Mouse (Mus musculus) liver, embryonic 14.5 days (tissue): Measurements from ENCODE around the gene Lima1. TPM values are rescaled to one million over a fixed set of nuclear protein-coding genes. Genes with fewer than 3 reads are reported as not detected.

ENCODE experiments used
- ATAC-seq: fragments of 200-750 bp; cut with Nextera tagmentation; 2 replicates; pipeline ENCODE4 v1.8.0; 2017; ENCODE audit warnings: moderate number of reproducible peaks, mild to moderate bottlenecking, moderate library complexity; ENCODE audit not compliant: insufficient read depth
- DNase-seq, 3 experiments: peaks; one replicate each; pipeline ENCODE4 v3.0.0-alpha.2; 2012 to 2013; ENCODE audit warnings: low read depth in 3 of 3, low spot score in 3 of 3
- H3K27ac ChIP-seq: fragments of 300-500 bp; sonication (generic); 2 replicates; pipeline ENCODE4 v1.5.1; 2014; ENCODE audit warnings: moderate library complexity, mild to moderate bottlenecking, control low read depth, inconsistent platforms
- H3K27me3 ChIP-seq: fragments of 300-500 bp; sonication (generic); 2 replicates; pipeline ENCODE4 v1.6.1; 2014; ENCODE audit warnings: mild to moderate bottlenecking, low read length, moderate library complexity; ENCODE audit not compliant: control insufficient read depth, insufficient read depth
- H3K36me3 ChIP-seq: fragments of 300-500 bp; sonication (generic); replicated peaks from 2 replicates; pipeline ENCODE4 v1.6.1; 2014; ENCODE audit warnings: low read depth; ENCODE audit not compliant: control insufficient read depth, insufficient read depth
- H3K4me1 ChIP-seq, 2 experiments: fragments of 200-500 bp in 1 of 2; fragments of 300-500 bp in 1 of 2; sonication (generic) in 1 of 2; replicated peaks; 2 replicates each; pipeline ENCODE4 v1.6.1; 2012 to 2014; ENCODE audit warnings: antibody characterized with exemption in 1 of 2, inconsistent platforms in 1 of 2, low read length in 1 of 2; ENCODE audit not compliant: control insufficient read depth in 2 of 2, insufficient read depth in 2 of 2
- H3K4me2 ChIP-seq: fragments of 300-500 bp; sonication (generic); 2 replicates; pipeline ENCODE4 v1.6.1; 2014; ENCODE audit warnings: low read depth, mild to moderate bottlenecking, control low read depth, moderate library complexity
- H3K4me3 ChIP-seq, 2 experiments: fragments of 200-500 bp in 1 of 2; fragments of 300-500 bp in 1 of 2; sonication (generic) in 1 of 2; 2 replicates each; pipeline ENCODE4 v1.5.1; 2012 to 2014; ENCODE audit warnings: low read depth in 2 of 2, low read length in 2 of 2, mild to moderate bottlenecking in 2 of 2, control low read depth in 1 of 2, inconsistent platforms in 1 of 2, moderate library complexity in 1 of 2; ENCODE audit not compliant: insufficient read depth in 1 of 2
- H3K9ac ChIP-seq: fragments of 300-500 bp; sonication (generic); replicated peaks from 2 replicates; pipeline ENCODE4 v1.6.1; 2014; ENCODE audit warnings: mild to moderate bottlenecking, control low read depth, moderate library complexity
- H3K9me3 ChIP-seq: fragments of 300-500 bp; sonication (generic); 2 replicates; pipeline ENCODE4 v1.6.1; 2016; ENCODE audit warnings: low read length, mixed read lengths; ENCODE audit not compliant: control insufficient read depth
- CTCF ChIP-seq: IDR thresholded peaks from 2 replicates; pipeline ENCODE4 v1.5.1; 2016; ENCODE audit warnings: antibody characterized with exemption, low read depth, control low read depth
- EP300 ChIP-seq: IDR thresholded peaks from 2 replicates; pipeline ENCODE4 v1.6.1; 2016; ENCODE audit warnings: antibody characterized with exemption, low read depth
- WGBS: fragments of 180-500 bp; shearing (Covaris S2); extraction: QIAGEN DNeasy Blood & Tissue Kit; methylation state at CpG from one replicate; pipeline ENCODE4 v1.1.7; 2014; ENCODE audit not compliant: insufficient replicate concordance; 5-methylcytosine and 5-hydroxymethylcytosine counted together
- polyA plus RNA-seq, 2 experiments: library from polyadenylated mRNA; depleted of rRNA in 1 of 2; stranded (reverse) in 1 of 2; unstranded in 1 of 2; fragments of >200 nt; fragmentation: Nextera tagmentation in 1 of 2; extraction: Ambion mirVana in 1 of 2; gene quantifications; 2 replicates each; pipeline versions ENCODE4 v1.2.1 to v1.2.3; 2012 to 2014

Lima1 gene
- polyA plus RNA-seq, 2 experiments: 5.1 to 6.2 TPM

- TF ChIP-seq EP300: no peak
- TF ChIP-seq CTCF: no peak
- H3K4me1 ChIP-seq: 0 out of 4 replicates have a peak, but pooled peaks cover 0 to 3% of the 10 kb centered on the region in 2 experiments
- no peaks in the 10 kb centered on the region for H3K9me3 ChIP-seq
- DNase-seq (no peak), ATAC-seq (no peak)
- no peak overlapping the region for H3K9ac ChIP-seq
- H3K27ac ChIP-seq: no peak overlapping the region
- no peak overlapping the region for H3K4me2 ChIP-seq
- H3K27me3 ChIP-seq: no peaks in the 10 kb centered on the region
- H3K36me3 ChIP-seq: no peaks in the 10 kb centered on the region
- WGBS: 70% methylated on average over 21 of the region's 21 CpGs
- H3K4me3 ChIP-seq: no peak overlapping the region
Measured at GRCm38 (mm10) chr15:99807776-99808735, 67.2 kb downstream of the Lima1 start.

- Histone ChIP-seq H3K27ac (no peak overlapping the region), H3K36me3 (no peaks in the 10 kb centered on the region), H3K4me3 (no peak overlapping the region), H3K4me2 (no peak overlapping the region), H3K4me1 (0 out of 4 replicates have a peak, but pooled peaks cover 0 to 3% of the 10 kb centered on the region in 2 experiments), H3K27me3 (no peaks in the 10 kb centered on the region), H3K9ac (no peak overlapping the region), H3K9me3 (no peaks in the 10 kb centered on the region)
- 40% methylated on average over 7 of the region's 7 CpGs for WGBS
- ATAC-seq: no peak
- no peak for DNase-seq
- TF ChIP-seq CTCF: no peak
- TF ChIP-seq EP300: no peak
Measured at GRCm38 (mm10) chr15:99806171-99806570, 69.1 kb downstream of the Lima1 start.

DNA sequence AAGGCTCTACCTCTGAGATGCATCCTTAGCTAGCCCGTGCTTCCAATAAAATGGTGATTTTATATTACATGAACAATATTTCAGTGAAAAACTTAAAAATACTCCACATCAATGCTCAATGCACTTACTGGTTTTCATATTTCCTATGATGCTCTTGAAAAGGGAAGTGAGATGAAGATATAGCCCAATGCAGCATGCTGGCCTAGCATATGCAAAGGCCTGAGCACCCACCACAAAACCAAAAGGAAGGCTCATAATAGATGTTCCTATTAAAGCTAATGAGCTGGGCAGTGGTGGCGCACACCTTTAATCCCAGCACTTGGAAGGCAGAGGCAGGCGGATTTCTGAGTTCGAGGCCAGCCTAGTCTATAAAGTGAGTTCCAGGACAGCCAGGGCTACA lies 69.6 kb downstream of the Lima1 start:
- H3K4me2 ChIP-seq: no peak overlapping the region
- ATAC-seq (no peak), DNase-seq (no peak)
- no peaks in the 10 kb centered on the region for H3K9me3 ChIP-seq
- no peak overlapping the region for H3K27ac ChIP-seq
- H3K27me3 ChIP-seq: no peaks in the 10 kb centered on the region
- TF ChIP-seq EP300: no peak
- no peak for TF ChIP-seq CTCF
- no peak overlapping the region for H3K4me3 ChIP-seq
- no peaks in the 10 kb centered on the region; the same call in 1 of the 2 replicates for H3K36me3 ChIP-seq
- no peak overlapping the region for H3K9ac ChIP-seq
- 79% methylated on average over 4 of the region's 4 CpGs for WGBS
- H3K4me1 ChIP-seq: 0 out of 4 replicates have a peak, but pooled peaks cover 0 to 3% of the 10 kb centered on the region in 2 experiments

DNA sequence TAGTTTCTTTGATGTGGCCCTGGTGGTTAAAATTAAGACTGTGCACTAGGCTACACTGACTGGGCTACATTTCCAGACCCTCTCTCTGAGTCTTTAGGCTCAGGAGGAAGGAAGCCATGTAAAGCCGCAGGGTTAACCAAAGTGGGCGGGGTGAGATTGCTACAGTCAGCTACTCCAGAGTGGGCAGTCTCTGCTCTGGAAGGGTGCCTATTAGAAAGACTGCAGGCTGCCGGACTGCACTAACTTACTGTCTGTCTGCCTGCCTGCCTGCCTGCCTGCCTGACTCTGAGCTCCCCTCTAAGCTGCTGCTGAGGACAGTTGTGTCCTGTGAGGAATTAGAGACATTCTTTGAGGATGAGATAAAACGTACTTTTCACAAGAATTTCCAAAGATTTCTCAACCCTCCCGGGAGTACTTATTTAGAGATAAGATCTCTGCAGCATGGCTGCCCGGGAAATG lies 72.0 kb downstream of the Lima1 start:
- DNase-seq (peak in 2 of 3 experiments; percentile 7 to 17), ATAC-seq (no peak)
- H3K27ac ChIP-seq: no peak overlapping the region
- H3K9ac ChIP-seq: no peak overlapping the region
- H3K4me2 ChIP-seq: no peak overlapping the region
- WGBS: 3% methylated on average over 6 of the region's 6 CpGs
- no peaks in the 10 kb centered on the region for H3K27me3 ChIP-seq
- 0 out of 4 replicates have a peak, but pooled peaks cover 0 to 3% of the 10 kb centered on the region in 2 experiments for H3K4me1 ChIP-seq
- no peak overlapping the region for H3K4me3 ChIP-seq
- no peak for TF ChIP-seq EP300
- no peak for TF ChIP-seq CTCF
- H3K9me3 ChIP-seq: no peaks in the 10 kb centered on the region
- H3K36me3 ChIP-seq: no peaks in the 10 kb centered on the region; the same call in 1 of the 2 replicates
